Mouse (Mus musculus) forebrain, embryonic 10.5 days (tissue): Measurements from ENCODE around the gene Hist1h4d. TPM values are rescaled to one million over a fixed set of nuclear protein-coding genes. Genes with fewer than 3 reads are reported as not detected.
"Not testable (repeated sequence)": the region's sequence is repeated elsewhere in the genome, so short reads cannot be mapped to it uniquely, and the experiment has no call there.

Experiments used
- DNase-seq: peaks from one replicate; pipeline ENCODE4 v3.0.0-alpha.2; 2017; ENCODE audit warnings: low spot score; ENCODE audit errors: extremely low spot score
- H3K27ac ChIP-seq: fragments of 300-500 bp; sonication (generic); 2 replicates; pipeline ENCODE4 v1.5.1; 2016; ENCODE audit warnings: mild to moderate bottlenecking
- H3K27me3 ChIP-seq: fragments of 300-500 bp; sonication (generic); 2 replicates; pipeline ENCODE4 v1.6.1; 2016; ENCODE audit warnings: mild to moderate bottlenecking; ENCODE audit not compliant: poor library complexity, severe bottlenecking
- H3K36me3 ChIP-seq: fragments of 300-500 bp; sonication (generic); replicated peaks from 2 replicates; pipeline ENCODE4 v1.6.1; 2016; ENCODE audit warnings: mild to moderate bottlenecking, moderate library complexity
- H3K4me1 ChIP-seq: fragments of 300-500 bp; sonication (generic); 2 replicates; pipeline ENCODE4 v1.6.1; 2016
- H3K4me3 ChIP-seq: fragments of 300-500 bp; sonication (generic); 2 replicates; pipeline ENCODE4 v1.5.1; 2016; ENCODE audit warnings: mild to moderate bottlenecking, moderate library complexity
- H3K9me3 ChIP-seq: fragments of 300-500 bp; sonication (generic); 2 replicates; pipeline ENCODE4 v1.6.1; 2016; ENCODE audit warnings: mild to moderate bottlenecking, moderate library complexity
- WGBS: fragments of 180-500 bp; shearing (Covaris S2); methylation state at CpG from one replicate; pipeline ENCODE4 v1.1.7; 2016; 5-methylcytosine and 5-hydroxymethylcytosine counted together
- polyA plus RNA-seq: library from polyadenylated mRNA; unstranded; fragments of >200 nt; fragmentation: Nextera tagmentation; extraction: Ambion mirVana; gene quantifications from 2 replicates; pipeline ENCODE4 v1.2.1, GENCODE M21; 2016

The Hist1h4d gene
- polyA plus RNA-seq, 1 experiment from 2014 or later: 119 TPM

DNA sequence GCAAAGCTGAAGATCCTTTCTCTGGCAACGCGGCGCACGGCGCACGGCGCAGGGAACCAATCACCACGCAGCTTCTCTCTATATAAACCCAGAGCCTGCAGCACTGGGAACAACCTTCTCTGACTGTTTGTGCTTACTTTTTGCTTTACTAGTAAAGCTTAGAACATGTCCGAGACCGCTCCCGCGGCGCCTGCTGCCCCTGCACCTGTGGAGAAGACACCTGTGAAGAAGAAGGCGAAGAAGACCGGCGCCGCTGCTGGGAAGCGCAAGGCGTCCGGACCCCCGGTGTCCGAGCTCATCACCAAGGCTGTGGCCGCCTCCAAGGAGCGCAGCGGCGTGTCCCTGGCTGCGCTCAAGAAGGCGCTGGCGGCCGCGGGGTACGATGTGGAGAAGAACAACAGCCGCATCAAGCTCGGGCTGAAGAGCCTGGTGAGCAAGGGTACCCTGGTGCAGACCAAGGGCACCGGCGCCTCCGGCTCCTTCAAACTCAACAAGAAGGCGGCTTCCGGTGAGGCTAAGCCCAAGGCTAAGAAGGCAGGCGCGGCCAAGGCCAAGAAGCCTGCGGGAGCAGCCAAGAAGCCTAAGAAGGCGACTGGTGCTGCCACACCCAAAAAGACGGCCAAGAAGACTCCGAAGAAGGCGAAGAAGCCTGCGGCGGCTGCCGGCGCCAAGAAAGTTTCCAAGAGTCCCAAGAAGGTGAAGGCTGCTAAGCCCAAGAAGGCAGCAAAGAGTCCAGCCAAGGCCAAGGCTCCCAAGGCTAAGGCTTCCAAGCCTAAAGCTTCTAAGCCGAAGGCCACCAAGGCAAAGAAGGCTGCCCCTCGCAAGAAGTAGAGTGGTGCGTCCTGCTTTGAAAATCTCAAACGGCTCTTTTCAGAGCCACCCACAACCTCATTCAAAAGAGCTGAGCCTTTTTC is 26.2 kb upstream of the Hist1h4d start:
- DNase-seq: peak; percentile 89
- WGBS: under 1% methylated on average over 54 of the region's 54 CpGs
- Histone ChIP-seq H3K36me3 (no peaks in the 10 kb centered on the region), H3K9me3 (no peaks in the 10 kb centered on the region), H3K27me3 (no peaks in the 10 kb centered on the region), H3K27ac (peak overlapping the region; percentile 98), H3K4me3 (peak overlapping the region; percentile 70), H3K4me1 (peaks cover 44% of the 10 kb centered on the region)

GRCm38 (mm10) chr13:23555839-23556416 is 25.5 kb upstream of the Hist1h4d start:
- Histone ChIP-seq H3K27me3 (no peaks in the 10 kb centered on the region), H3K4me3 (peak overlapping the region; percentile 70), H3K27ac (peak overlapping the region; percentile 98), H3K9me3 (no peaks in the 10 kb centered on the region), H3K36me3 (no peaks in the 10 kb centered on the region), H3K4me1 (peaks cover 36% of the 10 kb centered on the region)
- DNase-seq: peak; percentile 80
- under 1% methylated on average over 18 of the region's 18 CpGs for WGBS

DNA sequence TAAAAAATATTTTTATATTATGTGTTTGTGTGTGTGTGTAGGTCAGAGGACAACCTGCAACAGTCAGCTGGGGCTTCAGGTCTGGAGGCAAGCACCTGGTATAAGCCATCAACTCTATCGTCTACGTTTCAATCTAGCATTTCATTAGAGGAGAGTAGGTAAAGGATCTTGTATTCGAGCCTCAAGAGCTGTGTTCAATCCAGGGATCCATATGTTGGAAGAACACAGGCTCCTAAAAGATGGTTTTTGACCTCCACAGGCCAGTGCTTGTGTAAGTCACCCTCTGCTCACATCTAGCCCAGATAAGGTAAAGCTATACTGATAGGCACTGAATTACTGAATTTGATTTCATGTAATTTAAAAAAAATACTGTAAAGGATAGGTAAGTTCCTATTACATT is 24.5 kb upstream of the Hist1h4d start:
- WGBS: 77% methylated on average over 3 of the region's 3 CpGs
- Histone ChIP-seq H3K27me3 (no peaks in the 10 kb centered on the region), H3K4me3 (peak overlapping the region; percentile 70), H3K9me3 (no peaks in the 10 kb centered on the region), H3K36me3 (no peaks in the 10 kb centered on the region), H3K27ac (peak overlapping the region; percentile 98), H3K4me1 (peaks cover 32% of the 10 kb centered on the region)
- no peak for DNase-seq

- H3K4me3 ChIP-seq: peak overlapping the region; percentile 30; the same call in 1 of the 2 replicates
- WGBS: 15% methylated on average over 2 of the region's 2 CpGs
- H3K27me3 ChIP-seq, H3K9me3 ChIP-seq, H3K36me3 ChIP-seq: not testable (repeated sequence)
- H3K27ac ChIP-seq: peak overlapping the region; percentile 82
- peak; percentile 33 for DNase-seq
- peaks cover 18% of the 10 kb centered on the region for H3K4me1 ChIP-seq
Measured at GRCm38 (mm10) chr13:23560699-23561098, 20.7 kb upstream of the Hist1h4d start.

DNA sequence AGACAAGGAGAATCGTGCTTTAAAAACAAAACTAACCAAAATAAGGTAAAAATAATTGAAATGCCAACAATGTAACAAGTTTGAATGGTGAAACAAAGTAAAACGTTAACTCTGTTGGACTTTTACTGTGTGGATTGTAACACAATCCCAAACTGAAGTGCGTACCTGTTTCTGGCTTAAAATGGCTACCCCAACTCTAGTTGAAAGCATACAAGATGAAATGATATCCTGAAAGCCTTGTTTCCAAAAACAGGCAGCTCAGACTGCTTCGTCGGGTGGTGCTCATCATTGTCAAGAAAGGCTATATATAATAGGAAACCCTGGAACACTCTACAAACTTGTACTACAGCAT is 19.9 kb upstream of the Hist1h4d start:
- not testable (repeated sequence) for DNase-seq, H3K27me3 ChIP-seq, H3K9me3 ChIP-seq, H3K36me3 ChIP-seq
- H3K4me1 ChIP-seq: peaks cover 16% of the 10 kb centered on the region
- H3K4me3 ChIP-seq: peak overlapping the region; percentile 54
- peak overlapping the region; percentile 98 for H3K27ac ChIP-seq
- 0% methylated on average over 2 of the region's 5 CpGs for WGBS

DNA sequence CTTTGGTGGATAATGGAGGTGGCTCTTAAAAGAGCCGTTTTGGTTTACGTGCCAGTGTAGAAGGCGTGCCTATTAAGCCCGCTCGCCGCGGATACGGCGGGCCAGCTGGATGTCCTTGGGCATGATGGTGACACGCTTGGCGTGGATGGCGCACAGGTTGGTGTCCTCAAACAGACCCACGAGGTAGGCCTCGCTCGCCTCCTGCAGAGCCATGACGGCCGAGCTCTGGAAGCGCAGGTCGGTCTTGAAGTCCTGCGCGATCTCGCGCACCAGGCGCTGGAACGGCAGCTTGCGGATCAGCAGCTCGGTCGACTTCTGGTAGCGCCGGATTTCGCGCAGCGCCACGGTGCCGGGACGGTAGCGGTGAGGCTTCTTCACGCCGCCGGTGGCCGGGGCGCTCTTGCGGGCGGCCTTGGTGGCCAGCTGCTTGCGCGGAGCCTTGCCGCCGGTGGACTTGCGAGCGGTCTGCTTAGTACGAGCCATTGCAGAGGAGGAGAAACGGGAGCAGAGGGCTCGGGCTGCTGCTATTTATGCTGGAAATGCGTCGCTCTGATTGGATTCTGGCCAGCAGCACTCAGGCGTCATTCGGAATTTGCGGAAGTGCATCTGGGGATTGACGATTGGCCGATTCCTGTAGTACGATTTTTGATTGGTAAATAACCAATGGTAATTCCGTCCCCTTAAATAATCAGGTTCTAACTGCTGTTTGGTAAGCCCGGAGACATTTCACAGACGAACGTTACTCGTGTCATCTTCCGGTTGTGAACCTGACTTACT is 19.3 kb upstream of the Hist1h4d start, which contains the start of gene Hist1h3e:
Hist1h3e (minus strand) TSS at position 487 of the 777 bp plus-strand sequence.
- not testable (repeated sequence) for H3K9me3 ChIP-seq, H3K27me3 ChIP-seq, H3K36me3 ChIP-seq
- Histone ChIP-seq H3K4me1 (peaks cover 11% of the 10 kb centered on the region), H3K27ac (peak within 1 kb of the TSS; percentile 98), H3K4me3 (peak within 1 kb of the TSS; percentile 54)
- DNase-seq: peak; percentile 94
- under 1% methylated on average over 60 of the region's 67 CpGs for WGBS

GRCm38 (mm10) chr13:23562699-23563462 is 18.5 kb upstream of the Hist1h4d start:
- peak overlapping the region; percentile 98 for H3K27ac ChIP-seq

DNA sequence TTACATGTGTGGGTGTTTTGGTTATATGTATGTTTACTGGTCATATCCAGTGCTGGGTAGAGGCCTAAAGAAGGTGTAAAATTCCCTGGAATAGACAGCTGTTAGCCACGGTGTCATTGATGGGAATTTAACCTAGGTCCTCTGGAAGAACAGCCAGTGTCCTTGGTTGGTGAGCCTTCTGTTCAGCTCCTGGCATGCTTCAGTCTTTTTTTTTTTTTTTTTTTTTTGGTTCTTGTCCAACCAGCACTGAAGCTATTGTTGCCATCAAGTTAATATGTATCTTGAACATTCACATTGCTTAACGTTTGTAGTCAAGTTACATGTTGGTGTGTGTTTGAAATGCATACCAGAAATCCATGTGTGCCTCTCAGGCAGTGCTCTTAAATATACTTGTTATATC is 16.9 kb upstream of the Hist1h4d start:
- Histone ChIP-seq H3K4me1 (peaks cover 10% of the 10 kb centered on the region), H3K9me3 (no peaks in the 10 kb centered on the region), H3K4me3 (no peak overlapping the region), H3K27ac (peak overlapping the region; percentile 98), H3K27me3 (no peaks in the 10 kb centered on the region), H3K36me3 (no peaks in the 10 kb centered on the region)
- DNase-seq: no peak
- WGBS: 92% methylated on average over 2 of the region's 2 CpGs

More at GRCm38 (mm10) chr13:23562699-23563462, 18.5 kb upstream of the Hist1h4d start:
- Histone ChIP-seq H3K9me3 (no peaks in the 10 kb centered on the region), H3K4me3 (peak overlapping the region; percentile 54), H3K36me3 (no peaks in the 10 kb centered on the region), H3K27me3 (no peaks in the 10 kb centered on the region), H3K4me1 (peaks cover 9% of the 10 kb centered on the region; the same call in 1 of the 2 replicates)
- DNase-seq: peak; percentile 50
- 3% methylated on average over 18 of the region's 18 CpGs for WGBS

DNA sequence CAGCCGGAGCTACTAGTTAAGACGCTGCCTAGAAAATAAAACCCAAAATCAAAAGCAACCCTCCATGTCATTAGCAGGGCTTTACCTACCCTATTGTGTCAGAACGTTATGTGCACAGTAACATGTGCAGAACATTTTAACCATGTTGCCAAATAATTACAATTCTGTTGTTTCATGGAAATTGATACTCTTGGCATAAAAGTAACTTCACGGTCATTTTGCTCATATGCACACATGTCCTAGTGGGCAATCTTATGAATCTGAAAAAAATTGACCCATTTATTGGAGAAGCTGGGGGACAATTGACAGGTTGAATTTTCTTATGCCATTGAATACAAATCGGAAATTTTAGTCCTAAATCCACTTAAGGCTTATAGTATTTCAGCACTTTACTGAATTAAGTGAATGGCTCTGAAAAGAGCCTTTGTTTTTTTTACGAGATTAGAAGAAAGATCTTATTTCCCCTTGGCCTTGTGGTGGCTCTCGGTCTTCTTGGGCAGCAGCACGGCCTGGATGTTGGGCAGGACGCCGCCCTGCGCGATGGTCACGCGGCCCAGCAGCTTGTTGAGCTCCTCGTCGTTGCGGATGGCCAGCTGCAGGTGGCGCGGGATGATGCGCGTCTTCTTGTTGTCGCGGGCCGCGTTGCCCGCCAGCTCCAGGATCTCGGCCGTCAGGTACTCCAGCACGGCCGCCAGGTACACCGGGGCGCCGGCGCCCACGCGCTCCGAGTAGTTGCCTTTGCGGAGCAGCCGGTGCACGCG is 11.0 kb upstream of the Hist1h4d start:
- not testable (repeated sequence) for H3K27me3 ChIP-seq, DNase-seq, H3K9me3 ChIP-seq, H3K36me3 ChIP-seq
- 2% methylated on average over 22 of the region's 41 CpGs for WGBS
- peaks cover 26% of the 10 kb centered on the region for H3K4me1 ChIP-seq
- peak overlapping the region; percentile 98 for H3K27ac ChIP-seq
- peak overlapping the region; percentile 55 for H3K4me3 ChIP-seq

GRCm38 (mm10) chr13:23571022-23571503 is 10.3 kb upstream of the Hist1h4d start, which contains the start of the genes Hist1h2ae and Hist1h2bg:
TSS of gene Hist1h2ae (minus strand) at chr13:23571220.
TSS of gene Hist1h2bg (plus strand) at chr13:23571396.
- no peaks in the 10 kb centered on the region for H3K27me3 ChIP-seq
- WGBS: under 1% methylated on average over 18 of the region's 18 CpGs
- H3K27ac ChIP-seq: peak within 1 kb of the TSS; percentile 98
- peak within 1 kb of the TSS; percentile 55 for H3K4me3 ChIP-seq
- peaks cover 27% of the 10 kb centered on the region for H3K4me1 ChIP-seq
- DNase-seq: peak; percentile 72
- no peaks in the 10 kb centered on the region for H3K9me3 ChIP-seq
- H3K36me3 ChIP-seq: no peaks in the 10 kb centered on the region

- under 1% methylated on average over 13 of the region's 34 CpGs for WGBS
- Histone ChIP-seq H3K27ac (peak overlapping the region; percentile 98), H3K4me1 (peaks cover 33% of the 10 kb centered on the region), H3K4me3 (peak overlapping the region; percentile 55)
- not testable (repeated sequence) for H3K36me3 ChIP-seq, H3K27me3 ChIP-seq, H3K9me3 ChIP-seq
- peak; percentile 20 for DNase-seq
Measured at GRCm38 (mm10) chr13:23571504-23572217, 9.7 kb upstream of the Hist1h4d start.
